Mouse (Mus musculus): ENCODE measurements around the gene Ubac1. TPM values are rescaled to one million over a fixed set of nuclear protein-coding genes. Genes with fewer than 3 reads are reported as not detected.
A peak's percentile ranks its signal among the peaks of the same experiment; 100 is the strongest.

Gene Ubac1
- polyA plus RNA-seq, 1 experiment: 92.2 TPM

DNA sequence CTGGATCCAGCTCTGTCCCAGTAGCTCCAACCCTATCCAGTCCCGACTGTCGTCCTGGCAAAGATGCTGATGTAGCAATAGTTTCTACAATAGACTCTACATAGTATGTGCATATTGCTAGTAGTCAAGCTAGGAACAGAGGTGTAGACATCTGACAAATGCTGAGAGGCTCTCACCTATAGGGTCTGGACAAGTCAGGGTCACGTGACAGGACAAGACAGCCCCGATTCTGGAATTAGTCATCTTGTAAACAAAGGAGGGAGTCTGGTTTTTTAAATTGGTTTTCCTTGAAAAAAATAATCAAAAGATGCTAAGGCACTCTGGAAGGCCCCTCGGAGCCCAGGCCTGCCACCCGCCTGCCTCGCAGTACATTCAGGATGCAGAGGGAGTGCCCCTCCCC, 35.5 kb upstream of the Ubac1 start:
- Histone ChIP-seq H3K27ac (ENCODE audit: insufficient read depth, low read length) (no peak overlapping the region), H3K27me3 (ENCODE audit: control insufficient read depth, insufficient read depth, low read length) (no peaks in the 10 kb centered on the region), H3K4me1 (ENCODE audit: control insufficient read depth, insufficient read depth, low read length) (peaks cover 13% of the 10 kb centered on the region), H3K4me3 (replicated peaks; ENCODE audit: insufficient read depth, low read depth, low read length) (no peak overlapping the region)
- no peak for TF ChIP-seq POLR2A (IDR thresholded peaks at IDR 0.05; ENCODE audit: borderline replicate concordance, insufficient read depth, low read length)
- TF ChIP-seq CTCF (IDR thresholded peaks at IDR 0.05; ENCODE audit: borderline replicate concordance, insufficient read depth, low read depth, low read length): no peak
- DNase-seq: no peak
- WGBS: 87% methylated on average over 7 of the region's 7 CpGs

GRCm38 (mm10) chr2:26056226-26056625, 34.7 kb upstream of the Ubac1 start:
- no peak for DNase-seq
- TF ChIP-seq CTCF (IDR thresholded peaks at IDR 0.05; ENCODE audit: borderline replicate concordance, insufficient read depth, low read depth, low read length) (no peak), POLR2A (IDR thresholded peaks at IDR 0.05; ENCODE audit: borderline replicate concordance, insufficient read depth, low read length) (no peak)
- peaks cover 8% of the 10 kb centered on the region for H3K4me1 ChIP-seq (ENCODE audit: control insufficient read depth, insufficient read depth, low read length)
- no peak overlapping the region for H3K27ac ChIP-seq (ENCODE audit: insufficient read depth, low read length)
- 66% methylated on average over 5 of the region's 5 CpGs for WGBS
- H3K4me3 ChIP-seq (replicated peaks; ENCODE audit: insufficient read depth, low read depth, low read length): no peak overlapping the region
- no peaks in the 10 kb centered on the region for H3K27me3 ChIP-seq (ENCODE audit: control insufficient read depth, insufficient read depth, low read length)

- Histone ChIP-seq H3K27ac (ENCODE audit: insufficient read depth, low read length) (no peak overlapping the region), H3K4me3 (replicated peaks; ENCODE audit: insufficient read depth, low read depth, low read length) (no peak overlapping the region), H3K27me3 (ENCODE audit: control insufficient read depth, insufficient read depth, low read length) (no peaks in the 10 kb centered on the region), H3K4me1 (ENCODE audit: control insufficient read depth, insufficient read depth, low read length) (peaks cover 3% of the 10 kb centered on the region; the same call in 1 of the 2 replicates)
- WGBS: 60% methylated on average over 2 of the region's 2 CpGs
- TF ChIP-seq POLR2A (IDR thresholded peaks at IDR 0.05; ENCODE audit: borderline replicate concordance, insufficient read depth, low read length) (no peak), CTCF (IDR thresholded peaks at IDR 0.05; ENCODE audit: borderline replicate concordance, insufficient read depth, low read depth, low read length) (no peak)
- no peak for DNase-seq
Measured at GRCm38 (mm10) chr2:26055747-26056102, 34.2 kb upstream of the Ubac1 start.

DNA sequence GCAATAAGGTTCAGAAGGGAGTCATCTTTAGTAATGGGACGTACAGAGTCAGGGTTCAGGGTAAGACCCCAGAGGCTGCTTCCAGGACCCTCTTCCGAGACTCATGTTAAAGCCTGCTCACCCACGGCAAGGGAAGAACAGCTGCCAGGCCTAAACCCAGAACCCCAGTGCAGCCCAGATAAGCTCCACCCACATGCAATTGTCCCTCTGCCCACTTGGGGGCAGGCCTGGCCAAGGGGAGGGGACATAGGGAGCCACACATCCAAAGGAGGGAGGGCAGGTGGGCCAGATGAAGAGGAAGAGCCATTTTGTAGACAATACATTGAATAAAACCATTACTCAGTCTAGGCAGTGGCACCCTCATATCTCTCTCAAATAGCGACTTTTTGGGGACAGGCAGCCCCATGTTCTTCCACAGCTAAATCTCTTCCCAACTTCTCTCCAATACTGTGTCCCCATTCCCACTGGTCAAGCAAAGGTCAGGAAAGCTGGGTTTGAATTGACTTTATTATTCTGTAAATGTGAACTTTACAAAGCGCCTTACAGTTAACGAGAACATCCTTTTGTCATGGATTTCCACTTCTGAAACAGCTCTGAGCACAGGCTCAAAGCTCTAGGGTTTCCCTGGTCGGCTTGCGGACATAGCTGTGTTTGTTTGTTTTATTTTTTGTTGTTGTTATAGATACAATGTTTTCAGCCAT, 33.6 kb upstream of the Ubac1 start:
- no peak for TF ChIP-seq POLR2A (IDR thresholded peaks at IDR 0.05; ENCODE audit: borderline replicate concordance, insufficient read depth, low read length)
- peak; percentile 96 for TF ChIP-seq CTCF (IDR thresholded peaks at IDR 0.05; ENCODE audit: borderline replicate concordance, insufficient read depth, low read depth, low read length)
- peak; percentile 72 for DNase-seq
- Histone ChIP-seq H3K4me1 (ENCODE audit: control insufficient read depth, insufficient read depth, low read length) (no peaks in the 10 kb centered on the region; the same call in 1 of the 2 replicates), H3K27me3 (ENCODE audit: control insufficient read depth, insufficient read depth, low read length) (no peaks in the 10 kb centered on the region), H3K27ac (ENCODE audit: insufficient read depth, low read length) (no peak overlapping the region), H3K4me3 (replicated peaks; ENCODE audit: insufficient read depth, low read depth, low read length) (no peak overlapping the region)
- WGBS: 52% methylated on average over 8 of the region's 8 CpGs

GRCm38 (mm10) chr2:26052806-26053205, 31.3 kb upstream of the Ubac1 start:
- no peaks in the 10 kb centered on the region for H3K4me1 ChIP-seq (ENCODE audit: control insufficient read depth, insufficient read depth, low read length)
- 57% methylated on average over 4 of the region's 4 CpGs for WGBS
- H3K4me3 ChIP-seq (replicated peaks; ENCODE audit: insufficient read depth, low read depth, low read length): no peak overlapping the region
- H3K27me3 ChIP-seq (ENCODE audit: control insufficient read depth, insufficient read depth, low read length): no peaks in the 10 kb centered on the region
- TF ChIP-seq CTCF (IDR thresholded peaks at IDR 0.05; ENCODE audit: borderline replicate concordance, insufficient read depth, low read depth, low read length): no peak
- TF ChIP-seq POLR2A (IDR thresholded peaks at IDR 0.05; ENCODE audit: borderline replicate concordance, insufficient read depth, low read length): no peak
- DNase-seq: no peak
- no peak overlapping the region for H3K27ac ChIP-seq (ENCODE audit: insufficient read depth, low read length)

DNA sequence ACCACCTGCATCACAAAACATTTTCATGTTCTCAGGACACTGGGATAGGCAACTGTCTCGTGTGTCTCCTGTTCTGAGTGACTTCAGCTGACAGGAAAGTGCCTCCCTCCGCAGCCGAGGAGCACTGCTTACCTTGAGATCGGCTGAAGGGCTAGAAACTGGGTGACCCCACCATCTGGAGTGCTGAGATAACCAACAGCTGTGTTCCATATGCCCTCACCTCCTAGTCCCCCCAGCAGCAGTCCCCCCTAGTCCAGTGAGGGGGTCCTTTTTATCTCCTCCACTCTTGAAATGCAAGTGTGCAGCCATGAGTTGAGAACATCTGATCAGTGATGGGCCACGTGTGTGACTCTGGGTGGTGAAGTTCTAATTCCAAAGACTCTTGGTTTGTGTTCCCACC, 27.3 kb upstream of the Ubac1 start:
- Histone ChIP-seq H3K4me1 (ENCODE audit: control insufficient read depth, insufficient read depth, low read length) (no peaks in the 10 kb centered on the region), H3K27ac (ENCODE audit: insufficient read depth, low read length) (no peak overlapping the region), H3K27me3 (ENCODE audit: control insufficient read depth, insufficient read depth, low read length) (no peaks in the 10 kb centered on the region), H3K4me3 (replicated peaks; ENCODE audit: insufficient read depth, low read depth, low read length) (no peak overlapping the region)
- no peak for DNase-seq
- WGBS: 68% methylated on average over 5 of the region's 5 CpGs
- TF ChIP-seq CTCF (IDR thresholded peaks at IDR 0.05; ENCODE audit: borderline replicate concordance, insufficient read depth, low read depth, low read length) (no peak), POLR2A (IDR thresholded peaks at IDR 0.05; ENCODE audit: borderline replicate concordance, insufficient read depth, low read length) (no peak)

GRCm38 (mm10) chr2:26044216-26044615, 22.7 kb upstream of the Ubac1 start:
- Histone ChIP-seq H3K4me1 (ENCODE audit: control insufficient read depth, insufficient read depth, low read length) (peaks cover 14% of the 10 kb centered on the region; the same call in 1 of the 2 replicates), H3K27ac (ENCODE audit: insufficient read depth, low read length) (no peak overlapping the region)
- DNase-seq: no peak

GRCm38 (mm10) chr2:26042603-26043002, 21.1 kb upstream of the Ubac1 start:
- no peaks in the 10 kb centered on the region for H3K27me3 ChIP-seq (ENCODE audit: control insufficient read depth, insufficient read depth, low read length)
- no peak overlapping the region for H3K4me3 ChIP-seq (replicated peaks; ENCODE audit: insufficient read depth, low read depth, low read length)
- peaks cover 16% of the 10 kb centered on the region; the same call in 1 of the 2 replicates for H3K4me1 ChIP-seq (ENCODE audit: control insufficient read depth, insufficient read depth, low read length)
- no peak overlapping the region for H3K27ac ChIP-seq (ENCODE audit: insufficient read depth, low read length)
- TF ChIP-seq POLR2A (IDR thresholded peaks at IDR 0.05; ENCODE audit: borderline replicate concordance, insufficient read depth, low read length): no peak
- TF ChIP-seq CTCF (IDR thresholded peaks at IDR 0.05; ENCODE audit: borderline replicate concordance, insufficient read depth, low read depth, low read length): no peak
- DNase-seq: no peak
- WGBS: 85% methylated on average over 3 of the region's 3 CpGs

More at GRCm38 (mm10) chr2:26044216-26044615, 22.7 kb upstream of the Ubac1 start:
- TF ChIP-seq POLR2A (IDR thresholded peaks at IDR 0.05; ENCODE audit: borderline replicate concordance, insufficient read depth, low read length): no peak
- no peak for TF ChIP-seq CTCF (IDR thresholded peaks at IDR 0.05; ENCODE audit: borderline replicate concordance, insufficient read depth, low read depth, low read length)
- H3K27me3 ChIP-seq (ENCODE audit: control insufficient read depth, insufficient read depth, low read length): no peaks in the 10 kb centered on the region
- no peak overlapping the region for H3K4me3 ChIP-seq (replicated peaks; ENCODE audit: insufficient read depth, low read depth, low read length)
- WGBS: 37% methylated on average over 9 of the region's 9 CpGs
